In the genomic region with DNA sequence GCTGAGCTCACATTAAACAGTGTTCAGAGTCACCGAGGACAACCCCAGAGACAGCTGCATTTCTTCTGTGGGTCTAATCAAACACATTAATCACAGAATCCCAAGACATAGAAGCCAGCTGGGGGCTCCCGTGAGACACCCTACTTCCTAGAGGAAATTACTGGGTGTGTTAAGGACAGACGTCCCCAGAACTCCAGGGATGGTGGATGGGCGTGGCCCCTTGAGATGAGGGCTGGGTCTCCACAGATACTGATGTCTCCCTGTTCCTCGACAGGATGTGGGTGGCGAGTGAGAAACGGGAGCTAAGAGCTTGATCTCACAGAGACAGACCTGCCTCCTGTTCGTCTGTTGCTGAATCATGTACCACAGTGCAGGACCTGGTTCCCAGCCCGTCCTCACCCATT, we compare ENCODE assay signal across 8 mouse cellular contexts. TPM values are rescaled to one million over a fixed set of nuclear protein-coding genes. Genes with fewer than 3 reads are reported as not detected.
DNase-seq lines count a peak whose midpoint lies in the region; ATAC-seq and TF ChIP-seq lines count a peak whose summit lies in the region.

No protein-coding gene starts in this region.

- peak overlapping the region; percentile 18 for H3K4me3 ChIP-seq in lung, embryonic 15.5 days
- no peak overlapping the region for H3K4me3 ChIP-seq in lung, adult 2 months (replicated peaks; ENCODE audit: extremely low read depth, low read depth, low read length)
- no peak overlapping the region for H3K4me3 ChIP-seq in forebrain, embryonic 13.5 days
- H3K4me3 ChIP-seq in hindbrain, embryonic 10.5 days = peak overlapping the region; percentile 44
- H3K4me3 ChIP-seq in midbrain, embryonic 13.5 days (replicated peaks) = 0 out of 2 replicates have a peak overlapping the region, but pooled peaks have one; percentile 22

- no peak for ATAC-seq in lung, embryonic 15.5 days (ENCODE audit: borderline replicate concordance, extremely low read depth, low FRiP score, low TSS enrichment)
- no peak for ATAC-seq in forebrain, embryonic 13.5 days
- 0 out of 2 replicates have a peak, but pooled peaks have one; percentile 25 for ATAC-seq in midbrain, embryonic 13.5 days

- no peak overlapping the region for H3K9ac ChIP-seq in lung, embryonic 15.5 days
- peak overlapping the region; percentile 17; the same call in 1 of the 2 replicates for H3K9ac ChIP-seq in forebrain, embryonic 13.5 days
- H3K9ac ChIP-seq in midbrain, embryonic 13.5 days (replicated peaks) = peak overlapping the region; percentile 5

- H3K4me2 ChIP-seq in lung, embryonic 15.5 days = peak overlapping the region; percentile 53
- peak overlapping the region; percentile 54 for H3K4me2 ChIP-seq in forebrain, embryonic 13.5 days
- peak overlapping the region; percentile 49 for H3K4me2 ChIP-seq in midbrain, embryonic 13.5 days (replicated peaks)

- H3K36me3 ChIP-seq in lung, embryonic 15.5 days = no peaks in the 10 kb centered on the region
- H3K36me3 ChIP-seq in forebrain, embryonic 13.5 days (ENCODE audit: poor library complexity, severe bottlenecking) = no peaks in the 10 kb centered on the region
- peaks cover 4% of the 10 kb centered on the region; the same call in 1 of the 2 replicates for H3K36me3 ChIP-seq in hindbrain, embryonic 10.5 days
- H3K36me3 ChIP-seq in midbrain, embryonic 13.5 days = no peaks in the 10 kb centered on the region

- H3K27me3 ChIP-seq in lung, embryonic 15.5 days = peaks cover 32% of the 10 kb centered on the region
- H3K27me3 ChIP-seq in forebrain, embryonic 13.5 days = peaks cover 82% of the 10 kb centered on the region
- H3K27me3 ChIP-seq in hindbrain, embryonic 10.5 days (ENCODE audit: insufficient read depth, poor library complexity, severe bottlenecking) = peaks cover 86% of the 10 kb centered on the region
- H3K27me3 ChIP-seq in midbrain, embryonic 13.5 days = peaks cover 71% of the 10 kb centered on the region

- no peak for TF ChIP-seq POLR2A in lung, adult 2 months (IDR thresholded peaks at IDR 0.05; ENCODE audit: borderline replicate concordance, extremely low read depth, low read depth, low read length)

- DNase-seq in lung, adult 2 months = no peak
- DNase-seq in hindbrain, embryonic 10.5 days (ENCODE audit: low spot score) = peak; percentile 20
- DNase-seq in left cerebral cortex, adult 9 months (ENCODE audit: low spot score in 2 of 2) = peak; percentile 64 to 66
- no peak for DNase-seq in urinary bladder, postnatal 14 days (ENCODE audit: low spot score)
- no peak for DNase-seq in gastrocnemius, adult 8-10 months (ENCODE audit: low spot score in 2 of 2)

- no peak for TF ChIP-seq CTCF in lung, adult 2 months (IDR thresholded peaks at IDR 0.05; ENCODE audit: insufficient read depth, low read length)

- no peak overlapping the region for H3K27ac ChIP-seq in lung, embryonic 15.5 days
- no peak overlapping the region for H3K27ac ChIP-seq in forebrain, embryonic 13.5 days
- H3K27ac ChIP-seq in hindbrain, embryonic 10.5 days = 0 out of 2 replicates have a peak overlapping the region, but pooled peaks have one; percentile 35
- H3K27ac ChIP-seq in midbrain, embryonic 13.5 days = no peak overlapping the region

- peaks cover 24% of the 10 kb centered on the region for H3K4me1 ChIP-seq in lung, embryonic 15.5 days
- peaks cover 6% of the 10 kb centered on the region; the same call in 1 of the 2 replicates for H3K4me1 ChIP-seq in lung, adult 2 months (ENCODE audit: control insufficient read depth, insufficient read depth, low read length)
- peaks cover 22% of the 10 kb centered on the region for H3K4me1 ChIP-seq in forebrain, embryonic 13.5 days
- peaks cover 33% of the 10 kb centered on the region for H3K4me1 ChIP-seq in hindbrain, embryonic 10.5 days (replicated peaks)
- peaks cover 21% of the 10 kb centered on the region for H3K4me1 ChIP-seq in midbrain, embryonic 13.5 days (replicated peaks)

- 4% methylated on average over 9 of the region's 9 CpGs for WGBS in lung, embryonic 15.5 days
- 2% methylated on average over 9 of the region's 9 CpGs for WGBS in lung, adult 2 months
- 6% methylated on average over 9 of the region's 9 CpGs for WGBS in forebrain, embryonic 13.5 days
- WGBS in hindbrain, embryonic 10.5 days = 10% methylated on average over 9 of the region's 9 CpGs
- 7% methylated on average over 9 of the region's 9 CpGs for WGBS in midbrain, embryonic 13.5 days

- H3K9me3 ChIP-seq in lung, embryonic 15.5 days = no peaks in the 10 kb centered on the region
- H3K9me3 ChIP-seq in forebrain, embryonic 13.5 days (replicated peaks) = no peaks in the 10 kb centered on the region
- no peaks in the 10 kb centered on the region for H3K9me3 ChIP-seq in hindbrain, embryonic 10.5 days
- no peaks in the 10 kb centered on the region for H3K9me3 ChIP-seq in midbrain, embryonic 13.5 days

RNA-seq across cellular contexts. Expression of gene Trhr2, which starts 17.7 kb away (rescaled TPM):
- not detected in 2 replicates for polyA plus RNA-seq in lung, embryonic 15.5 days (2015; fragmentation: Nextera tagmentation; extraction: Ambion mirVana)
- polyA plus RNA-seq in lung, adult 2 months (2012; rRNA removed) = not detected in 2 replicates
- not detected in 2 replicates for polyA plus RNA-seq in forebrain, embryonic 13.5 days (2015; fragmentation: Nextera tagmentation; extraction: Ambion mirVana)
- not detected in 2 replicates for polyA plus RNA-seq in hindbrain, embryonic 10.5 days (2016; fragmentation: Nextera tagmentation; extraction: Ambion mirVana)
- not detected in 2 replicates for polyA plus RNA-seq in midbrain, embryonic 13.5 days (2015; fragmentation: Nextera tagmentation; extraction: Ambion mirVana)
- not detected for total RNA-seq in gastrocnemius, adult 8-10 months (2022)

RNA-seq across cellular contexts. Expression of gene Zc3h18, which starts 33.6 kb away (rescaled TPM):
- polyA plus RNA-seq in lung, embryonic 15.5 days (2015; fragmentation: Nextera tagmentation; extraction: Ambion mirVana) = 53.3 and 55.1 TPM in 2 replicates
- polyA plus RNA-seq in lung, adult 2 months (2012; rRNA removed) = 26.8 and 29.1 TPM in 2 replicates
- 47.4 and 52.2 TPM in 2 replicates for polyA plus RNA-seq in forebrain, embryonic 13.5 days (2015; fragmentation: Nextera tagmentation; extraction: Ambion mirVana)
- polyA plus RNA-seq in hindbrain, embryonic 10.5 days (2016; fragmentation: Nextera tagmentation; extraction: Ambion mirVana) = 67.6 and 75.0 TPM in 2 replicates
- 40.0 and 44.9 TPM in 2 replicates for polyA plus RNA-seq in midbrain, embryonic 13.5 days (2015; fragmentation: Nextera tagmentation; extraction: Ambion mirVana)
- 10 to 100 TPM; 22.9 to 30.7 (median 25.8) TPM for total RNA-seq in gastrocnemius, adult 8-10 months (2022)

Comparison
In these comparisons a context has a peak if more than half of its experiments do, and no peak if none do; other contexts are left out.
1. H3K4me3 ChIP-seq: peak in lung, embryonic 15.5 days (single experiment), hindbrain, embryonic 10.5 days (single experiment) and midbrain, embryonic 13.5 days (single experiment); none in lung, adult 2 months (single experiment) and forebrain, embryonic 13.5 days (single experiment).
2. DNase-seq: peak in hindbrain, embryonic 10.5 days (single experiment) and left cerebral cortex, adult 9 months (2 of 2); none in lung, adult 2 months (single experiment), urinary bladder, postnatal 14 days (single experiment) and gastrocnemius, adult 8-10 months (0 of 2).
3. Peak in every context shown above with its lines, with median percentiles within 50 percentile points of each other: H3K4me2 ChIP-seq.